Mouse (Mus musculus) kidney, postnatal 0 days (tissue): ENCODE measurements at regions not wholly inside any gene's neighbourhood (a gene's known extent, or its start where the extent isn't known, plus 50 kb on each side); places are given as distances from the start of the nearest gene placed in this dataset.
"Not testable (repeated sequence)": the region's sequence is repeated elsewhere in the genome, so short reads cannot be mapped to it uniquely, and the experiment has no call there.

ENCODE experiments used
- ATAC-seq: fragments of 200-750 bp; cut with Nextera tagmentation; replicated peaks from 2 replicates; pipeline ENCODE4 v1.8.0; 2017; ENCODE audit warnings: low read depth, moderate number of reproducible peaks, moderate TSS enrichment, moderate library complexity; ENCODE audit not compliant: low FRiP score
- DNase-seq: peaks from one replicate; pipeline ENCODE4 v3.0.0-alpha.2; 2016; ENCODE audit warnings: low spot score
- H3K27ac ChIP-seq: fragments of 300-500 bp; sonication (generic); 2 replicates; pipeline ENCODE4 v1.5.1; 2014; ENCODE audit warnings: mild to moderate bottlenecking
- H3K27me3 ChIP-seq: fragments of 300-500 bp; sonication (generic); 2 replicates; pipeline ENCODE4 v1.6.1; 2014; ENCODE audit warnings: low read length, mixed read lengths; ENCODE audit not compliant: insufficient read depth
- H3K36me3 ChIP-seq: fragments of 300-500 bp; sonication (generic); 2 replicates; pipeline ENCODE4 v1.6.1; 2014; ENCODE audit warnings: low read length, mixed read lengths; ENCODE audit not compliant: insufficient read depth
- H3K4me1 ChIP-seq: fragments of 300-500 bp; sonication (generic); replicated peaks from 2 replicates; pipeline ENCODE4 v1.6.1; 2014; ENCODE audit warnings: antibody characterized with exemption, low read length, mixed read lengths; ENCODE audit not compliant: insufficient read depth
- H3K4me2 ChIP-seq: fragments of 300-500 bp; sonication (generic); 2 replicates; pipeline ENCODE4 v1.6.1; 2014; ENCODE audit warnings: mild to moderate bottlenecking, low read length, moderate library complexity, mixed read lengths
- H3K4me3 ChIP-seq: fragments of 300-500 bp; sonication (generic); replicated peaks from 2 replicates; pipeline ENCODE4 v1.5.1; 2014; ENCODE audit warnings: low read depth, low read length
- H3K9ac ChIP-seq: fragments of 300-500 bp; sonication (generic); 2 replicates; pipeline ENCODE4 v1.6.1; 2014; ENCODE audit warnings: low read depth, low read length
- H3K9me3 ChIP-seq: fragments of 300-500 bp; sonication (generic); replicated peaks from 2 replicates; pipeline ENCODE4 v1.6.1; 2016; ENCODE audit warnings: low read length, inconsistent platforms, mixed read lengths
- CTCF ChIP-seq: IDR thresholded peaks from 2 replicates; pipeline ENCODE4 v1.5.1; 2016; ENCODE audit warnings: antibody characterized with exemption, low read depth, mild to moderate bottlenecking, moderate library complexity
- WGBS: fragments of 180-500 bp; shearing (Covaris S2); extraction: QIAGEN DNeasy Blood & Tissue Kit; methylation state at CpG from one replicate; pipeline ENCODE4 v1.1.7; 2014; 5-methylcytosine and 5-hydroxymethylcytosine counted together

- DNase-seq: no peak
- no peak overlapping the region for H3K27ac ChIP-seq
- no peak for ATAC-seq
Measured at GRCm38 (mm10) chr1:193505381-193505780, 135.3 kb upstream of the Camk1g start.

GRCm38 (mm10) chr1:193504611-193505010, 134.5 kb upstream of the Camk1g start:
- DNase-seq: no peak
- no peaks in the 10 kb centered on the region for H3K4me1 ChIP-seq
- H3K27me3 ChIP-seq: no peaks in the 10 kb centered on the region
- no peak overlapping the region for H3K4me2 ChIP-seq
- H3K9ac ChIP-seq: no peak overlapping the region
- WGBS: 66% methylated on average over 3 of the region's 3 CpGs
- no peak overlapping the region for H3K27ac ChIP-seq
- no peaks in the 10 kb centered on the region for H3K9me3 ChIP-seq
- no peak overlapping the region for H3K4me3 ChIP-seq
- TF ChIP-seq CTCF: no peak
- no peak for ATAC-seq
- no peaks in the 10 kb centered on the region for H3K36me3 ChIP-seq

More at GRCm38 (mm10) chr1:193505381-193505780, 135.3 kb upstream of the Camk1g start:
- Histone ChIP-seq H3K27me3 (no peaks in the 10 kb centered on the region), H3K9ac (no peak overlapping the region), H3K36me3 (no peaks in the 10 kb centered on the region), H3K4me2 (no peak overlapping the region), H3K9me3 (no peaks in the 10 kb centered on the region), H3K4me1 (no peaks in the 10 kb centered on the region), H3K4me3 (no peak overlapping the region)
- 38% methylated on average over 3 of the region's 3 CpGs for WGBS
- no peak for TF ChIP-seq CTCF

GRCm38 (mm10) chr1:193503624-193504325, 133.7 kb upstream of the Camk1g start:
- Histone ChIP-seq H3K9me3 (no peaks in the 10 kb centered on the region), H3K27ac (no peak overlapping the region), H3K4me2 (no peak overlapping the region), H3K4me1 (no peaks in the 10 kb centered on the region), H3K36me3 (no peaks in the 10 kb centered on the region), H3K9ac (no peak overlapping the region), H3K4me3 (no peak overlapping the region), H3K27me3 (no peaks in the 10 kb centered on the region)
- ATAC-seq (0 out of 2 replicates have a peak, but pooled peaks have one; percentile 46), DNase-seq (peak; percentile 67)
- WGBS: 31% methylated on average over 3 of the region's 3 CpGs
- TF ChIP-seq CTCF: peak; percentile 85

- Histone ChIP-seq H3K27ac (no peak overlapping the region), H3K4me1 (0 out of 2 replicates have a peak, but pooled peaks cover 6% of the 10 kb centered on the region), H3K36me3 (no peaks in the 10 kb centered on the region), H3K27me3 (no peaks in the 10 kb centered on the region), H3K4me3 (no peak overlapping the region), H3K9ac (no peak overlapping the region), H3K9me3 (no peaks in the 10 kb centered on the region), H3K4me2 (no peak overlapping the region)
- no peak for TF ChIP-seq CTCF
- DNase-seq (no peak), ATAC-seq (no peak)
- 35% methylated on average over 9 of the region's 9 CpGs for WGBS
Measured at GRCm38 (mm10) chr1:193496265-193497183, 126.4 kb upstream of the Camk1g start.

- H3K9me3 ChIP-seq: no peaks in the 10 kb centered on the region
- H3K27ac ChIP-seq: no peak overlapping the region
- no peak for DNase-seq
- H3K4me3 ChIP-seq: no peak overlapping the region
- no peak for TF ChIP-seq CTCF
- H3K36me3 ChIP-seq: no peaks in the 10 kb centered on the region
- H3K4me1 ChIP-seq: no peaks in the 10 kb centered on the region
- no peaks in the 10 kb centered on the region for H3K27me3 ChIP-seq
- no peak overlapping the region for H3K4me2 ChIP-seq
- no peak for ATAC-seq
- no peak overlapping the region for H3K9ac ChIP-seq
- 41% methylated on average over 6 of the region's 6 CpGs for WGBS
Measured at GRCm38 (mm10) chr1:193488039-193488438, 117.9 kb upstream of the Camk1g start.

- ATAC-seq, H3K9ac ChIP-seq, H3K27ac ChIP-seq, H3K9me3 ChIP-seq, H3K4me3 ChIP-seq, H3K27me3 ChIP-seq, DNase-seq, H3K4me1 ChIP-seq, H3K36me3 ChIP-seq, H3K4me2 ChIP-seq: not testable (repeated sequence)
- WGBS: 7% methylated on average over 2 of the region's 2 CpGs
Measured at GRCm38 (mm10) chr1:193486668-193487067, 116.6 kb upstream of the Camk1g start.
